Mouse (Mus musculus) retina, adult 2 months (tissue): Measurements from ENCODE around the gene Adora2a.
"Not testable (repeated sequence)": the region's sequence is repeated elsewhere in the genome, so short reads cannot be mapped to it uniquely, and the experiment has no call there.

Experiments
- DNase-seq: peaks from one replicate; pipeline ENCODE4 v3.0.0-alpha.2; 2012; ENCODE audit warnings: low read depth, low spot score

The Adora2a gene

GRCm38 (mm10) chr10:75316872-75316907 is at the start of gene Adora2a:
TSS of gene Adora2a (plus strand) at chr10:75316877.
- DNase-seq, result no peak

GRCm38 (mm10) chr10:75273020-75273419 is 43.7 kb upstream of the Adora2a start:
- DNase-seq, result no peak

- no peak for DNase-seq
Measured at GRCm38 (mm10) chr10:75276427-75277013, 40.2 kb upstream of the Adora2a start.

- DNase-seq, result no peak
Measured at GRCm38 (mm10) chr10:75277501-75277900, 39.2 kb upstream of the Adora2a start.

GRCm38 (mm10) chr10:75282648-75283047 is 34.0 kb upstream of the Adora2a start:
- no peak for DNase-seq

GRCm38 (mm10) chr10:75283821-75284220 is 32.9 kb upstream of the Adora2a start:
- DNase-seq, result no peak

GRCm38 (mm10) chr10:75288579-75288978 is 28.1 kb upstream of the Adora2a start:
- no peak for DNase-seq

- DNase-seq, result no peak
Measured at GRCm38 (mm10) chr10:75289392-75289791, 27.3 kb upstream of the Adora2a start.

- no peak for DNase-seq
Measured at GRCm38 (mm10) chr10:75290650-75291049, 26.0 kb upstream of the Adora2a start.

- no peak for DNase-seq
Measured at GRCm38 (mm10) chr10:75291338-75291737, 25.3 kb upstream of the Adora2a start.

GRCm38 (mm10) chr10:75292206-75292605 is 24.5 kb upstream of the Adora2a start:
- not testable (repeated sequence) for DNase-seq

- DNase-seq, result no peak
Measured at GRCm38 (mm10) chr10:75293288-75293687, 23.4 kb upstream of the Adora2a start.

- DNase-seq, result no peak
Measured at GRCm38 (mm10) chr10:75294362-75294761, 22.3 kb upstream of the Adora2a start.

GRCm38 (mm10) chr10:75294926-75295325 is 21.8 kb upstream of the Adora2a start:
- no peak for DNase-seq

GRCm38 (mm10) chr10:75298608-75299007 is 18.1 kb upstream of the Adora2a start:
- no peak for DNase-seq

GRCm38 (mm10) chr10:75299785-75300418 is 16.8 kb upstream of the Adora2a start:
- no peak for DNase-seq

GRCm38 (mm10) chr10:75301195-75301806 is 15.4 kb upstream of the Adora2a start:
- DNase-seq, result no peak

- no peak for DNase-seq
Measured at GRCm38 (mm10) chr10:75301937-75302336, 14.7 kb upstream of the Adora2a start.

GRCm38 (mm10) chr10:75302536-75302935 is 14.1 kb upstream of the Adora2a start:
- no peak for DNase-seq

GRCm38 (mm10) chr10:75303324-75304048 is 13.2 kb upstream of the Adora2a start:
- no peak for DNase-seq

- DNase-seq, result no peak
Measured at GRCm38 (mm10) chr10:75304049-75304405, 12.7 kb upstream of the Adora2a start.

GRCm38 (mm10) chr10:75304413-75304812 is 12.3 kb upstream of the Adora2a start:
- no peak for DNase-seq

- no peak for DNase-seq
Measured at GRCm38 (mm10) chr10:75307130-75307529, 9.5 kb upstream of the Adora2a start.
